Mouse (Mus musculus): ENCODE measurements around the gene Myl9. TPM values are rescaled to one million over a fixed set of nuclear protein-coding genes. Genes with fewer than 3 reads are reported as not detected.

Myl9 gene
- polyA plus RNA-seq, 1 experiment: 954 TPM

- Histone ChIP-seq H3K27me3 (ENCODE audit: control insufficient read depth, insufficient read depth, insufficient read length) (no peaks in the 10 kb centered on the region), H3K4me3 (ENCODE audit: insufficient read depth, poor library complexity, severe bottlenecking) (no peak overlapping the region), H3ac (ENCODE audit: control insufficient read depth, insufficient read length, low read depth) (no peak overlapping the region), H3K79me2 (ENCODE audit: control insufficient read depth, insufficient read depth) (no peaks in the 10 kb centered on the region), H3K79me3 (ENCODE audit: low read depth) (no peaks in the 10 kb centered on the region), H3K36me3 (ENCODE audit: control insufficient read depth, insufficient read depth) (peaks cover 27% of the 10 kb centered on the region)
- TF ChIP-seq FOSL1 (IDR thresholded peaks at IDR 0.05; ENCODE audit: insufficient read depth, low read length, poor library complexity, severe bottlenecking): no peak
- no peak for TF ChIP-seq MYOD1 (IDR thresholded peaks at IDR 0.05; ENCODE audit: control insufficient read depth, insufficient read length, low read depth)
- no peak for TF ChIP-seq CTCF (IDR thresholded peaks at IDR 0.05; ENCODE audit: control insufficient read depth, insufficient read depth, insufficient read length)
- no peak for TF ChIP-seq USF1 (IDR thresholded peaks at IDR 0.05; ENCODE audit: low read depth)
- no peak for TF ChIP-seq MAX (IDR thresholded peaks at IDR 0.05)
- TF ChIP-seq CEBPB (IDR thresholded peaks at IDR 0.05; ENCODE audit: low read depth): no peak
- no peak for TF ChIP-seq MYOG (IDR thresholded peaks at IDR 0.05; ENCODE audit: control insufficient read depth, extremely low read depth, insufficient read length)
Observed at GRCm38 (mm10) chr2:156765593-156765992, 9.6 kb upstream of the Myl9 start.

GRCm38 (mm10) chr2:156766227-156767019, 8.8 kb upstream of the Myl9 start:
- H3K79me2 ChIP-seq (ENCODE audit: control insufficient read depth, insufficient read depth): no peaks in the 10 kb centered on the region
- H3K79me3 ChIP-seq (ENCODE audit: low read depth): no peaks in the 10 kb centered on the region
- peaks cover 19% of the 10 kb centered on the region for H3K36me3 ChIP-seq (ENCODE audit: control insufficient read depth, insufficient read depth)
- H3ac ChIP-seq (ENCODE audit: control insufficient read depth, insufficient read length, low read depth): no peak overlapping the region
- H3K4me3 ChIP-seq (ENCODE audit: insufficient read depth, poor library complexity, severe bottlenecking): no peak overlapping the region
- no peak for TF ChIP-seq FOSL1 (IDR thresholded peaks at IDR 0.05; ENCODE audit: insufficient read depth, low read length, poor library complexity, severe bottlenecking)
- TF ChIP-seq USF1 (IDR thresholded peaks at IDR 0.05; ENCODE audit: low read depth): no peak
- no peak for TF ChIP-seq MAX (IDR thresholded peaks at IDR 0.05)
- TF ChIP-seq MYOD1 (IDR thresholded peaks at IDR 0.05; ENCODE audit: control insufficient read depth, insufficient read length, low read depth): no peak
- no peak for TF ChIP-seq CEBPB (IDR thresholded peaks at IDR 0.05; ENCODE audit: low read depth)
- no peak for TF ChIP-seq CTCF (IDR thresholded peaks at IDR 0.05; ENCODE audit: control insufficient read depth, insufficient read depth, insufficient read length)
- TF ChIP-seq MYOG (IDR thresholded peaks at IDR 0.05; ENCODE audit: control insufficient read depth, extremely low read depth, insufficient read length): no peak
- H3K27me3 ChIP-seq (ENCODE audit: control insufficient read depth, insufficient read depth, insufficient read length): no peaks in the 10 kb centered on the region

GRCm38 (mm10) chr2:156767108-156767507, 8.1 kb upstream of the Myl9 start:
- H3K79me3 ChIP-seq (ENCODE audit: low read depth): no peaks in the 10 kb centered on the region
- TF ChIP-seq FOSL1 (IDR thresholded peaks at IDR 0.05; ENCODE audit: insufficient read depth, low read length, poor library complexity, severe bottlenecking): no peak
- TF ChIP-seq MYOD1 (IDR thresholded peaks at IDR 0.05; ENCODE audit: control insufficient read depth, insufficient read length, low read depth): no peak
- TF ChIP-seq MAX (IDR thresholded peaks at IDR 0.05): no peak
- TF ChIP-seq MYOG (IDR thresholded peaks at IDR 0.05; ENCODE audit: control insufficient read depth, extremely low read depth, insufficient read length): no peak
- TF ChIP-seq CEBPB (IDR thresholded peaks at IDR 0.05; ENCODE audit: low read depth): no peak
- TF ChIP-seq CTCF (IDR thresholded peaks at IDR 0.05; ENCODE audit: control insufficient read depth, insufficient read depth, insufficient read length): no peak
- no peak for TF ChIP-seq USF1 (IDR thresholded peaks at IDR 0.05; ENCODE audit: low read depth)
- H3K36me3 ChIP-seq (ENCODE audit: control insufficient read depth, insufficient read depth): peaks cover 12% of the 10 kb centered on the region
- no peaks in the 10 kb centered on the region for H3K27me3 ChIP-seq (ENCODE audit: control insufficient read depth, insufficient read depth, insufficient read length)
- H3K4me3 ChIP-seq (ENCODE audit: insufficient read depth, poor library complexity, severe bottlenecking): no peak overlapping the region
- H3K79me2 ChIP-seq (ENCODE audit: control insufficient read depth, insufficient read depth): no peaks in the 10 kb centered on the region
- H3ac ChIP-seq (ENCODE audit: control insufficient read depth, insufficient read length, low read depth): no peak overlapping the region

GRCm38 (mm10) chr2:156769274-156769673, 5.9 kb upstream of the Myl9 start:
- no peak for TF ChIP-seq MYOD1 (IDR thresholded peaks at IDR 0.05; ENCODE audit: control insufficient read depth, insufficient read length, low read depth)
- no peak for TF ChIP-seq CTCF (IDR thresholded peaks at IDR 0.05; ENCODE audit: control insufficient read depth, insufficient read depth, insufficient read length)
- TF ChIP-seq MAX (IDR thresholded peaks at IDR 0.05): no peak
- TF ChIP-seq FOSL1 (IDR thresholded peaks at IDR 0.05; ENCODE audit: insufficient read depth, low read length, poor library complexity, severe bottlenecking): no peak
- TF ChIP-seq MYOG (IDR thresholded peaks at IDR 0.05; ENCODE audit: control insufficient read depth, extremely low read depth, insufficient read length): no peak
- TF ChIP-seq CEBPB (IDR thresholded peaks at IDR 0.05; ENCODE audit: low read depth): no peak
- no peak for TF ChIP-seq USF1 (IDR thresholded peaks at IDR 0.05; ENCODE audit: low read depth)
- no peak overlapping the region for H3K4me3 ChIP-seq (ENCODE audit: insufficient read depth, poor library complexity, severe bottlenecking)

GRCm38 (mm10) chr2:156773470-156773869, 1.8 kb upstream of the Myl9 start:
- no peak overlapping the region for H3ac ChIP-seq (ENCODE audit: control insufficient read depth, insufficient read length, low read depth)
- TF ChIP-seq USF1 (IDR thresholded peaks at IDR 0.05; ENCODE audit: low read depth): no peak
- no peak for TF ChIP-seq MAX (IDR thresholded peaks at IDR 0.05)
- TF ChIP-seq CTCF (IDR thresholded peaks at IDR 0.05; ENCODE audit: control insufficient read depth, insufficient read depth, insufficient read length): no peak
- TF ChIP-seq MYOD1 (IDR thresholded peaks at IDR 0.05; ENCODE audit: control insufficient read depth, insufficient read length, low read depth): no peak
- TF ChIP-seq MYOG (IDR thresholded peaks at IDR 0.05; ENCODE audit: control insufficient read depth, extremely low read depth, insufficient read length): no peak
- TF ChIP-seq FOSL1 (IDR thresholded peaks at IDR 0.05; ENCODE audit: insufficient read depth, low read length, poor library complexity, severe bottlenecking): no peak
- TF ChIP-seq CEBPB (IDR thresholded peaks at IDR 0.05; ENCODE audit: low read depth): no peak
- H3K79me2 ChIP-seq (ENCODE audit: control insufficient read depth, insufficient read depth): peaks cover 3% of the 10 kb centered on the region
- H3K4me3 ChIP-seq (ENCODE audit: insufficient read depth, poor library complexity, severe bottlenecking): no peak overlapping the region
- H3K36me3 ChIP-seq (ENCODE audit: control insufficient read depth, insufficient read depth): no peaks in the 10 kb centered on the region
- no peaks in the 10 kb centered on the region for H3K27me3 ChIP-seq (ENCODE audit: control insufficient read depth, insufficient read depth, insufficient read length)
- H3K79me3 ChIP-seq (ENCODE audit: low read depth): no peaks in the 10 kb centered on the region

More at GRCm38 (mm10) chr2:156769274-156769673, 5.9 kb upstream of the Myl9 start:
- Histone ChIP-seq H3ac (ENCODE audit: control insufficient read depth, insufficient read length, low read depth) (no peak overlapping the region), H3K36me3 (ENCODE audit: control insufficient read depth, insufficient read depth) (no peaks in the 10 kb centered on the region), H3K27me3 (ENCODE audit: control insufficient read depth, insufficient read depth, insufficient read length) (no peaks in the 10 kb centered on the region), H3K79me3 (ENCODE audit: low read depth) (no peaks in the 10 kb centered on the region), H3K79me2 (ENCODE audit: control insufficient read depth, insufficient read depth) (no peaks in the 10 kb centered on the region)

All from C2C12 (cell line).